Mouse (Mus musculus): ENCODE data around the gene Klhdc8b. TPM values are rescaled to one million over a fixed set of nuclear protein-coding genes. Genes with fewer than 3 reads are reported as not detected.
A peak's percentile ranks its signal among the peaks of the same experiment; 100 is the strongest.

Gene Klhdc8b
- polyA plus RNA-seq, 1 experiment from 2014 or later: 46.4 TPM

- no peaks in the 10 kb centered on the region for H3K27me3 ChIP-seq (ENCODE audit: insufficient read depth, low read length)
- WGBS: 93% methylated on average over 19 of the region's 19 CpGs
- H3K4me3 ChIP-seq (ENCODE audit: low read depth, low read length): no peak overlapping the region
- no peak overlapping the region for H3K4me2 ChIP-seq
- no peaks in the 10 kb centered on the region for H3K9me3 ChIP-seq (ENCODE audit: low read depth, low read length)
- no peak for TF ChIP-seq CTCF (IDR thresholded peaks at IDR 0.05; ENCODE audit: low read depth)
- DNase-seq: no peak
- peaks cover 5% of the 10 kb centered on the region; the same call in 1 of the 2 replicates for H3K4me1 ChIP-seq (ENCODE audit: insufficient read depth)
- H3K27ac ChIP-seq (ENCODE audit: low read depth): no peak overlapping the region
- H3K36me3 ChIP-seq (ENCODE audit: insufficient read depth): peaks cover 84% of the 10 kb centered on the region
- no peak overlapping the region for H3K9ac ChIP-seq
- no peak for ATAC-seq (ENCODE audit: insufficient read depth)
These were observed 32.9 kb upstream of the Klhdc8b start for GRCm38 (mm10) chr9:108494146-108494825.

DNA sequence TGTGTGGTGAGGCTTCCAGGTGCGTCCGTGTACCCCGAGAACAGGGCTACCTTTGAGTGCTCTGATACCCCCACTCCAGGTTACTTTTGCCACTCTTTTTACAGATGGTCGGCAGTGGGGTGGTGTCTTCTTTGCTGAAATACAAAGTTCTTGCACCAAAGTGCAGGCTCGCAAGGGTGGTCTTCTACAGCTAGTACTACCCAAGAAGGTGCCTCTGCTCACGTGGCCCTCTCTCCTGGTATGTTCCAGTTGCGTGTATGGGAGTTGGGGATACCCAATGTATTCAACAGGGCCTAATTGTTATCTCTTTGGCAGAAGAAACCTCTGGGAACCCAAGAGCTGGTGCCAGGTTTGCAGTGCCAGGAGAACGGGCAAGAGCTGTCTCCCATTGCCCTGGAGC, 31.9 kb upstream of the Klhdc8b start:
- no peaks in the 10 kb centered on the region for H3K9me3 ChIP-seq (ENCODE audit: low read depth, low read length)
- no peaks in the 10 kb centered on the region for H3K27me3 ChIP-seq (ENCODE audit: insufficient read depth, low read length)
- ATAC-seq (ENCODE audit: insufficient read depth) (no peak), DNase-seq (no peak)
- peaks cover 84% of the 10 kb centered on the region for H3K36me3 ChIP-seq (ENCODE audit: insufficient read depth)
- no peak for TF ChIP-seq CTCF (IDR thresholded peaks at IDR 0.05; ENCODE audit: low read depth)
- H3K27ac ChIP-seq (ENCODE audit: low read depth): no peak overlapping the region
- WGBS: 92% methylated on average over 8 of the region's 8 CpGs
- no peak overlapping the region for H3K4me2 ChIP-seq
- H3K4me3 ChIP-seq (ENCODE audit: low read depth, low read length): no peak overlapping the region
- H3K9ac ChIP-seq: no peak overlapping the region
- H3K4me1 ChIP-seq (ENCODE audit: insufficient read depth): peaks cover 5% of the 10 kb centered on the region; the same call in 1 of the 2 replicates

DNA sequence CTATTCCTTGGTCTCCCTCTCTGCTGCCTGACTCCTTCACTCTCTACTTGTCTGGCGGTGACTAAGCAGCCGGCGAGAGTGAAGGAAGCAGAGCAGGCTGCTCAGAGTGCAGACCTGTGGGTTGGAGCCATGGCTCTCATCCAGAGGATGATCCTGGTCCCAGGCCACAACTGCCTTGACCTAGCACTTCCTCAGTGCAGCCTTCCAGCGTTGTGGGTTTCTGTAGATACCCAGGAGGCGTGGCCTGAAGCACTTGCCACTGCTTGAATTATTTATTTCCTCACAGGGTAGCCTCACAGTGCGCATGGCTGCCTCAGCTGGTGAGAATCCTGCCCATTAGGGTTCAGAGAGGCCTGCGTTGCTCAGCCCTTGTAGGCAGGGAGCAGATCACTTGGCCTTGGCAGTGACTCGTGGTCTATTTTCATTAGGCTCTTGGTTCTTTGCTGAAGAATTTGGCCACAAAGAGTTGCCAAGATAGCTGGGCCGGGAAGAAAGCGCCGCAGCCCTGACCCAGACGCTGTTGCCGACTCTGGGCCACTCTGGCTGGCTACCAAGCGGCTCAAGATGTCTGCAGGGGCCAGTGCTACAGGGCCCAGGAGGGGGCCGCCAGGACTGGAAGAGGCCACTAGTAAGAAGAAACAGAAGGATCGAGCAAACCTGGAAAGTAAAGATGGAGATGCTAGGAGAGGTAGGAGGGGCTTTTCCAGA, 30.8 kb upstream of the Klhdc8b start:
- Histone ChIP-seq H3K4me1 (ENCODE audit: insufficient read depth) (peaks cover 5% of the 10 kb centered on the region; the same call in 1 of the 2 replicates), H3K4me2 (peak overlapping the region; percentile 90), H3K27me3 (ENCODE audit: insufficient read depth, low read length) (no peaks in the 10 kb centered on the region), H3K27ac (ENCODE audit: low read depth) (no peak overlapping the region), H3K36me3 (ENCODE audit: insufficient read depth) (peaks cover 84% of the 10 kb centered on the region), H3K9ac (peak overlapping the region; percentile 88), H3K9me3 (ENCODE audit: low read depth, low read length) (no peaks in the 10 kb centered on the region), H3K4me3 (ENCODE audit: low read depth, low read length) (peak overlapping the region; percentile 79)
- TF ChIP-seq CTCF (IDR thresholded peaks at IDR 0.05; ENCODE audit: low read depth): no peak
- no peak for ATAC-seq (ENCODE audit: insufficient read depth)
- peak; percentile 9 for DNase-seq
- WGBS: 84% methylated on average over 16 of the region's 16 CpGs

DNA sequence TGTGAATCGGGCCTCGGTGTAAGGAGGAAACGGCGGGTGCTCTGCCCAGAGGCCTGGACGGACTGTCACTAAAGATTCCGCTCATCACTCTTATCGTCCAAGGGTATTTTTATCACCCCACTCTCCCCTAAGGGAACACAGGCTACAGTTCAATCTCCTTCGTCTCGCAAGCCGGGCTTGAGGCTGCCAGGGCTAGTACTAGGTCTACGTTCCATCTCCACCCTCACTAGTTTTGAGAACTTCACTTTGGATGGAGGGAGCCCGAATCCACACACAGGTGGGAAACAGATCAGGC, 29.9 kb upstream of the Klhdc8b start:
- H3K27ac ChIP-seq (ENCODE audit: low read depth): peak overlapping the region; percentile 94
- ATAC-seq (ENCODE audit: insufficient read depth) (no peak), DNase-seq (no peak)
- 8% methylated on average over 12 of the region's 12 CpGs for WGBS
- TF ChIP-seq CTCF (IDR thresholded peaks at IDR 0.05; ENCODE audit: low read depth): no peak
- peaks cover 84% of the 10 kb centered on the region for H3K36me3 ChIP-seq (ENCODE audit: insufficient read depth)
- H3K27me3 ChIP-seq (ENCODE audit: insufficient read depth, low read length): no peaks in the 10 kb centered on the region
- H3K4me3 ChIP-seq (ENCODE audit: low read depth, low read length): peak overlapping the region; percentile 79
- H3K9me3 ChIP-seq (ENCODE audit: low read depth, low read length): no peaks in the 10 kb centered on the region
- H3K4me1 ChIP-seq (ENCODE audit: insufficient read depth): peaks cover 5% of the 10 kb centered on the region; the same call in 1 of the 2 replicates
- peak overlapping the region; percentile 88 for H3K9ac ChIP-seq
- peak overlapping the region; percentile 90 for H3K4me2 ChIP-seq

DNA sequence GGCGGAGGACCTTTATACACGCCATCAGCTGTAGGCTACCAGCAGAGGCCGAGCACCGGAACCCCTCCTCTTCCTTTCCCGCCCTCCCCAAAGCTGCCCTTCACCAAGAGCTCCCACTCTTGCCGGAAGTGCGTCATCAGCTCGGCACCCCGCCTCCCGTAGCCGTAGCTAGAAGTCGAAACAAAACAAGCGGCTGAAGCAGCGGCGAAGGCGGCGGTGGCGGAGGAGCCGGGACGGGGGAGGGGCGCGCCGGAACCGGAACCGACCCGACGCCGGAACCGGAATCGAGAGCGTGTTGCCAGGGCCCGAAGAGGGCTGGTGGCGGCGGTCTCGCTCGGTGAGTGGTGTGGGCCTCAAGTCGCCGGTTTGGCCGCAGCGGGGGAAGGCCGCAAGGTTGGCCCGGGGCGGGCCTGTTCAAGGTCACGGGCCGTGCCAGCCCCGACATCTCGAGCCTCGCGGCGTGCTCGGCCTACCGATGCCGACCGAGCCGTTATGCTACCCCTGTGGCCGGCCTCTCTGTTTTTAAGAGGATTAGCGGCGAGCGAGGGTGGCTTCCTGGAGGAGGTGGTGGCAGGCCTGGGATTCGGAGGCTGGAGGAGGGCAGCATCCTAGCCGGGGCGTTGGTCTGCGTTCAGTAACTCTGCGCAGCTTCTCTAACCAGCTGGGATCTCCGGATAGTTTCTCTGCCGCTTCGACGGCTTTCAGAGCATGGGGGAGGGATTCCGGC, 29.3 kb upstream of the Klhdc8b start, which contains the start of gene Usp19:
TSS of gene Usp19 (plus strand) at position 44 of the 727 bp plus-strand sequence.
- peak; percentile 98 for DNase-seq
- peak within 1 kb of the TSS; percentile 94 for H3K27ac ChIP-seq (ENCODE audit: low read depth)
- peak within 1 kb of the TSS; percentile 90 for H3K4me2 ChIP-seq
- peaks cover 84% of the 10 kb centered on the region for H3K36me3 ChIP-seq (ENCODE audit: insufficient read depth)
- TF ChIP-seq CTCF (IDR thresholded peaks at IDR 0.05; ENCODE audit: low read depth): no peak
- WGBS: 2% methylated on average over 69 of the region's 69 CpGs
- peaks cover 5% of the 10 kb centered on the region; the same call in 1 of the 2 replicates for H3K4me1 ChIP-seq (ENCODE audit: insufficient read depth)
- H3K9ac ChIP-seq: peak within 1 kb of the TSS; percentile 88
- no peaks in the 10 kb centered on the region for H3K27me3 ChIP-seq (ENCODE audit: insufficient read depth, low read length)
- no peaks in the 10 kb centered on the region for H3K9me3 ChIP-seq (ENCODE audit: low read depth, low read length)
- H3K4me3 ChIP-seq (ENCODE audit: low read depth, low read length): peak within 1 kb of the TSS; percentile 79
- ATAC-seq (ENCODE audit: insufficient read depth): peak; percentile 95

DNA sequence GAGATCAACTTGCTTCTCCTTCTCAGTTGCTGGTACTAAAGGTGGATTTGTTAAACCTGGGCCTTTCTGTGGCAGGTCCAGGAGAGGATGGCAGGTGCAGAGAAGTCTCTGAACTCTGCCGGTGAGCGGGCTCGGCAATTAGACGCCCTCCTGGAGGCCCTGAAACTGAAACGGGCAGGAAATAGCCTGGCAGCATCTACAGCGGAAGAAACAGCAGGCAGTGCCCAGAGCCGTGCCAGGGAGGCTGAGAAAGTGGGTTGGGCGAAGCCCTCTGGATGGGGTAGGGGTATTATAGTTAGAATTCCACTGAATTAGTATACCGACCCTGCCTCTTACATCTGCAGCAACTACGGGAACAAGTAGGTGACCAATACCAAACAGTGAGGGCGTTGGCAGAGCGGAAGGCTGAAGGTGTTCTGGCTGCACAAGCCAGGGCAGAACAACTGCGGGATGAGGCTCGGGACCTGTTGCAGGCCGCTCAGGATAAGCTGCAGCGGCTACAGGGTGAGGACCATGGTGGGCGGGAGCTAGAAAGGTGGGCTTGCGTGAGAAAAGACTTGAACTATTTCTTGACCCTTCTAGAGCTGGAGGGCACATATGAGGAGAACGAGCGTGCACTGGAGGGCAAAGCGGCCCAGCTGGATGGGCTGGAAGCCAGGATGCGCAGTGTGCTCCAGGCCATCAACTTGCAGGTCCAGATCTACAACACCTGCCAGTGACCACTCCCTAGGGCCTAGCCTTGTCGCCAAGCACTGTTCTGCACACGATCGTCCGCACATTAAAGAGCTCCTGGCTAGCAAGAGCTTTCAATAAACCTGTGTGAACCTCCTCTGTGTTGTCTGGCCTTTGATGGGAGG, 28.5 kb upstream of the Klhdc8b start:
- DNase-seq (no peak), ATAC-seq (ENCODE audit: insufficient read depth) (peak; percentile 32)

More for the DNA sequence above, 28.5 kb upstream of the Klhdc8b start:
- Histone ChIP-seq H3K4me2 (peak overlapping the region; percentile 90), H3K4me3 (ENCODE audit: low read depth, low read length) (peak overlapping the region; percentile 79), H3K27ac (ENCODE audit: low read depth) (peak overlapping the region; percentile 94), H3K9me3 (ENCODE audit: low read depth, low read length) (no peaks in the 10 kb centered on the region), H3K27me3 (ENCODE audit: insufficient read depth, low read length) (no peaks in the 10 kb centered on the region), H3K36me3 (ENCODE audit: insufficient read depth) (peaks cover 84% of the 10 kb centered on the region), H3K9ac (peak overlapping the region; percentile 88; the same call in 1 of the 2 replicates), H3K4me1 (ENCODE audit: insufficient read depth) (peaks cover 5% of the 10 kb centered on the region; the same call in 1 of the 2 replicates)
- WGBS: 60% methylated on average over 26 of the region's 26 CpGs
- TF ChIP-seq CTCF (IDR thresholded peaks at IDR 0.05; ENCODE audit: low read depth): no peak

All from lung, embryonic 14.5 days (tissue).